Mouse (Mus musculus) lung, adult 2 months (tissue): ENCODE measurements around the gene Crybb1.

Source experiments
- CTCF ChIP-seq: fragments of 200-500 bp; IDR thresholded peaks from 2 replicates; pipeline ENCODE4 v1.5.1; 2011; ENCODE audit warnings: mild to moderate bottlenecking, low read length, control low read depth; ENCODE audit not compliant: insufficient read depth
- POLR2A ChIP-seq: fragments of 200-500 bp; IDR thresholded peaks from 2 replicates; pipeline ENCODE4 v1.6.1; 2011; ENCODE audit warnings: low read depth, mild to moderate bottlenecking, control low read depth, low read length, borderline replicate concordance; ENCODE audit errors: extremely low read depth

DNA sequence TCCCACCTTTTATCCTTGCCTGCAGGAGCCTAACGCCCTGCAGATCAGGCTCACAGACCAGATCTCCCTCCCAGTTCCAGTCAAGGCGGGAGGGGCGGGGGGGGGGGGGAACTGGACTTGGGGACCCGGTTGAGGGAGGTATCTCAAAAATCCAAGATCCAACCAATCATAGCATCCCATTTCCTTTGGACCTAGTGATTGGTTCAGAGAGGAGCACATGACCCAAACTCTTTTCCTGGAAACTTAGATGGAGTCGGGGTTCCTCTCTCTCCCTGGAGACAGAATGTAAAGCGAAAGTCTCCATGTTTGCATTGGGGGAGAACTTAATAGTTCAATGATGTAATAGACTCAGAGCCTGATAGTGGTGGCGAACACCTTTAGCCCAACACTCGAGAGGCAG is 8.2 kb upstream of the Crybb1 start:
- TF ChIP-seq POLR2A: no peak
- TF ChIP-seq CTCF: no peak
